Mouse (Mus musculus) MEL (cell line): ENCODE data around the gene Tnnc2. TPM values are rescaled to one million over a fixed set of nuclear protein-coding genes. Genes with fewer than 3 reads are reported as not detected.

ENCODE experiments used
- DNase-seq: peaks from one replicate; pipeline ENCODE4 v3.0.0; 2011; ENCODE audit warnings: low read depth, low spot score
- H3K27ac ChIP-seq: 2 replicates; pipeline ENCODE4 v1.5.1; 2012; ENCODE audit warnings: low read depth, mild to moderate bottlenecking, control low read depth, low read length, moderate library complexity; ENCODE audit not compliant: control insufficient read depth
- H3K27me3 ChIP-seq, 2 experiments: fragments of 150-350 bp in 1 of 2; sonication (generic) in 1 of 2; 2 replicates each; pipeline ENCODE4 v1.6.1; 2012; ENCODE audit warnings: low read length in 2 of 2, mild to moderate bottlenecking in 2 of 2, improper control_type of control experiment in 1 of 2, moderate library complexity in 1 of 2; ENCODE audit not compliant: insufficient read depth in 2 of 2, control insufficient read depth in 1 of 2
- H3K36me3 ChIP-seq, 2 experiments: 2 replicates each; pipeline ENCODE4 v1.6.1; 2012 to 2014; ENCODE audit warnings: low read length in 2 of 2, improper control_type of control experiment in 1 of 2, inconsistent platforms in 1 of 2, mild to moderate bottlenecking in 1 of 2; ENCODE audit not compliant: insufficient read depth in 2 of 2, control insufficient read depth in 1 of 2
- H3K4me1 ChIP-seq, 2 experiments: fragments of 150-350 bp in 1 of 2; sonication (generic) in 1 of 2; 2 replicates each; pipeline ENCODE4 v1.6.1; 2012; ENCODE audit warnings: low read length in 2 of 2, improper control_type of control experiment in 1 of 2, mild to moderate bottlenecking in 1 of 2; ENCODE audit not compliant: insufficient read depth in 2 of 2, control insufficient read depth in 1 of 2
- H3K4me3 ChIP-seq, 2 experiments: fragments of 150-350 bp in 1 of 2; sonication (generic) in 1 of 2; 2 replicates each; pipeline ENCODE4 v1.5.1; 2012; ENCODE audit warnings: low read depth in 2 of 2, low read length in 2 of 2, mild to moderate bottlenecking in 2 of 2, moderate library complexity in 2 of 2, control low read depth in 1 of 2, improper control_type of control experiment in 1 of 2; ENCODE audit not compliant: control insufficient read depth in 1 of 2, insufficient read depth in 1 of 2
- H3K79me2 ChIP-seq: 2 replicates; pipeline ENCODE4 v1.6.1; 2012; ENCODE audit warnings: mild to moderate bottlenecking, low read length, moderate library complexity; ENCODE audit not compliant: control insufficient read depth, poor library complexity, insufficient read depth
- H3K9ac ChIP-seq: 2 replicates; pipeline ENCODE4 v1.6.1; 2012; ENCODE audit warnings: low read depth, mild to moderate bottlenecking, control low read depth, low read length, moderate library complexity; ENCODE audit not compliant: control insufficient read depth, poor library complexity, severe bottlenecking
- H3K9me3 ChIP-seq: fragments of 150-350 bp; sonication (generic); replicated peaks from 2 replicates; pipeline ENCODE4 v1.6.1; 2012; ENCODE audit warnings: mild to moderate bottlenecking, low read length, improper control_type of control experiment, moderate library complexity; ENCODE audit not compliant: insufficient read depth
- ETS1 ChIP-seq: IDR thresholded peaks from 2 replicates; pipeline ENCODE4 v1.6.1; 2012; ENCODE audit warnings: low read depth, mild to moderate bottlenecking, inconsistent platforms, low read length, improper control_type of control experiment, moderate library complexity
- HCFC1 ChIP-seq: IDR thresholded peaks from 2 replicates; pipeline ENCODE4 v1.6.1; 2012; ENCODE audit warnings: low read depth, mild to moderate bottlenecking, inconsistent platforms, low read length, improper control_type of control experiment, moderate library complexity
- KAT2A ChIP-seq: conservative IDR thresholded peaks from 2 replicates; pipeline ENCODE4 v1.6.1; 2012; ENCODE audit warnings: low read depth, low read length, improper control_type of control experiment, inconsistent platforms
- MAZ ChIP-seq: IDR thresholded peaks from 2 replicates; pipeline ENCODE4 v1.6.1; 2012; ENCODE audit warnings: low read depth, mild to moderate bottlenecking, inconsistent platforms, low read length, improper control_type of control experiment
- MEF2A ChIP-seq: IDR thresholded peaks from 2 replicates; pipeline ENCODE4 v1.6.1; 2014; ENCODE audit warnings: low read depth, mild to moderate bottlenecking, inconsistent platforms, low read length, improper control_type of control experiment; ENCODE audit not compliant: poor library complexity, insufficient replicate concordance, severe bottlenecking; ENCODE audit errors: extremely low read depth
- MXI1 ChIP-seq: IDR thresholded peaks from 2 replicates; pipeline ENCODE4 v1.6.1; 2011; ENCODE audit warnings: mild to moderate bottlenecking, low read depth, low read length, improper control_type of control experiment
- MYB ChIP-seq: IDR thresholded peaks from 2 replicates; pipeline ENCODE4 v1.6.1; 2011; ENCODE audit warnings: mild to moderate bottlenecking, low read depth, low read length, improper control_type of control experiment
- NRF1 ChIP-seq: IDR thresholded peaks from 2 replicates; pipeline ENCODE4 v1.6.1; 2014; ENCODE audit warnings: low read depth, mild to moderate bottlenecking, inconsistent platforms, low read length, improper control_type of control experiment, moderate library complexity; ENCODE audit not compliant: poor library complexity, insufficient read depth, severe bottlenecking
- POLR2A ChIP-seq, 2 experiments: IDR thresholded peaks; 2 replicates each; pipeline ENCODE4 v1.6.1; 2011 to 2012; ENCODE audit warnings: low read length in 2 of 2, mild to moderate bottlenecking in 2 of 2, control low read depth in 1 of 2, improper control_type of control experiment in 1 of 2, low read depth in 1 of 2, moderate library complexity in 1 of 2; ENCODE audit not compliant: control insufficient read depth in 1 of 2, insufficient read depth in 1 of 2, poor library complexity in 1 of 2
- POLR2AphosphoS2 ChIP-seq: IDR thresholded peaks from 2 replicates; pipeline ENCODE4 v1.6.1; 2011; ENCODE audit warnings: low read length, improper control_type of control experiment
- POLR2AphosphoS5 ChIP-seq: IDR thresholded peaks from 2 replicates; pipeline ENCODE4 v1.6.1; 2012; ENCODE audit warnings: low read depth, borderline replicate concordance, mild to moderate bottlenecking, inconsistent platforms, low read length, moderate library complexity, mixed read lengths
- RAD21 ChIP-seq: IDR thresholded peaks from 2 replicates; pipeline ENCODE4 v1.6.1; 2011; ENCODE audit warnings: mild to moderate bottlenecking, low read depth, low read length, improper control_type of control experiment
- TAL1 ChIP-seq: IDR thresholded peaks from 2 replicates; pipeline ENCODE4 v1.6.1; 2012; ENCODE audit warnings: mild to moderate bottlenecking, inconsistent platforms, low read length, moderate library complexity, mixed read lengths
- TCF12 ChIP-seq: IDR thresholded peaks from 2 replicates; pipeline ENCODE4 v1.6.1; 2014; ENCODE audit warnings: low read depth, mild to moderate bottlenecking, inconsistent platforms, low read length, improper control_type of control experiment, moderate library complexity
- UBTF ChIP-seq: IDR thresholded peaks from 2 replicates; pipeline ENCODE4 v1.6.1; 2012; ENCODE audit warnings: low read depth, mild to moderate bottlenecking, inconsistent platforms, low read length, improper control_type of control experiment, moderate library complexity, borderline replicate concordance; ENCODE audit not compliant: insufficient read depth
- ZC3H11A ChIP-seq: IDR thresholded peaks from 2 replicates; pipeline ENCODE4 v1.6.1; 2012; ENCODE audit warnings: low read depth, mild to moderate bottlenecking, inconsistent platforms, low read length, improper control_type of control experiment
- ZNF384 ChIP-seq: IDR thresholded peaks from 2 replicates; pipeline ENCODE4 v1.6.1; 2012; ENCODE audit warnings: low read depth, mild to moderate bottlenecking, inconsistent platforms, low read length, improper control_type of control experiment
- polyA plus RNA-seq, 2 experiments: library from polyadenylated mRNA; stranded (reverse) in 1 of 2; unstranded in 1 of 2; fragments of >175 nt in 1 of 2; fragments of >200 nt in 1 of 2; gene quantifications; 2 replicates each; pipeline versions ENCODE4 v1.2.1 to v1.2.4; 2012; ENCODE audit warnings: low replicate concordance in 2 of 2, low read depth in 1 of 2; ENCODE audit not compliant: insufficient read length in 2 of 2, insufficient read depth in 1 of 2, missing spikeins in 1 of 2
- total RNA-seq: library from RNA; depleted of rRNA; stranded (reverse); fragments of 300-350 nt; gene quantifications from 2 replicates; pipeline ENCODE4 v1.2.3, GENCODE M21; 2012

The Tnnc2 gene
- total and polyA plus RNA-seq, 3 experiments, result not detected

DNA sequence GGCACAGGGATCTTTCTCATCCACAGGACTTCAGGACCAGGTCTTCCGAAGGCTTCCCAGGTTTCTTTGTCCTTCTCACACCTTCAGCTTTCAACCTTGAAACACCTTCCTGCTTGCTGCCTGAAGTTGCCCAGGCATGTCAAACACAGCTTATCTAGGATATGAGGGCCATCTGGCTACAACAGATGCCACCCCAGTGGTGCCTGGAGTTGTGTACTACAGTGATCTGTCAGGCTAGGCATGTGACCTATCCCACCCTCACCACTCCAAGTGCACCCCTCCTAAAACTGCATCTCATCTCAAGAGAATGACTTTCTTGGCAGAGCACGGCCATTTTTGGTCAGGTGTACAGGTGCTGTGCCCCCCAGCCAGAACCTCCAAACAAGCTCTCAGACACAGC, 18.3 kb downstream of the Tnnc2 start:
- H3K27me3 ChIP-seq, result no peaks in the 10 kb centered on the region
- no peak overlapping the region for H3K9ac ChIP-seq
- TF ChIP-seq TAL1, result 0 out of 2 replicates have a peak, but pooled peaks have one; percentile 14
- TF ChIP-seq POLR2AphosphoS5, result no peak
- H3K79me2 ChIP-seq, result no peaks in the 10 kb centered on the region
- H3K9me3 ChIP-seq, result no peaks in the 10 kb centered on the region
- H3K27ac ChIP-seq, result no peak overlapping the region
- no peaks in the 10 kb centered on the region for H3K4me1 ChIP-seq
- peaks cover 4 to 8% of the 10 kb centered on the region in 2 experiments; a peak in 3 of 4 replicates for H3K36me3 ChIP-seq
- no peak overlapping the region for H3K4me3 ChIP-seq
- DNase-seq, result no peak

DNA sequence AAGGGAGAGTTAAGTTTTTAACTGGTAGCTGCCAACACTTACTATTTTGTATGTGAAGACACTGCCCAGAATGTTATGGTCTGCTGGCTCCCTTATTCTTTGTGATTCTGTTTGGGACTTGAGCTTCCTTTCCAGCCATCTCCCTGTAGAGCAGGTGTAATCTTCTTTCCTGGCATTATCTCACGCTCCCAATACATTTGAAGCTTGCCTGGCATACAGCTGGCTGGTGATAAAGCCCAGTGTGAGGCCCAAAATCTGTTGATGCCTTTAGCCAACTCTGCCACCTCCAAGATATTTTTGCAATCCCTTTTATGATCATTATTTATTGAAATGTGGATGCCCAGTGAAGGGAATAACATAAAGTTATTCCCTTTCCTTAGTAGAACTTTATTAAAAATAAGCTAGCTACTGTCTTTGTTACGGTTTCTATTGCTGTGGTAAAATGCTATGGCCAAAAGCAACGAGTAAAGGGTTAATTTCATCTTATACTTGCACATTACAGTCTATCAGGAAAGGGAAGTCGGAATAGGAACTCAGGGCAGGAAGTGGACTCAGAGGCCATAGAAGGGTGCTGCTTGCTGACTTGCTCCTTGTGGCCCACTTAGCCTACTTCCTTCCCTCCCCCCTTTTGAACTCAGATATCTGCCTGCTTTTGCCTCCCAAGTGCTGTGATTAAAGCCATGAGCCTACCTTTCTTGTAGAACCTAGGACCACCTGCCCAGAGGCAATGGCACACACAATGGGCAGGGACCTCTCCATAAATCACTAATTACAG, 19.5 kb downstream of the Tnnc2 start:
- Histone ChIP-seq H3K9ac (no peak overlapping the region), H3K79me2 (no peaks in the 10 kb centered on the region), H3K9me3 (no peaks in the 10 kb centered on the region), H3K4me3 (no peak overlapping the region), H3K4me1 (no peaks in the 10 kb centered on the region), H3K36me3 (peaks cover 8 to 10% of the 10 kb centered on the region in 2 experiments), H3K27ac (no peak overlapping the region), H3K27me3 (no peaks in the 10 kb centered on the region)
- DNase-seq, result peak; percentile 44
- TF ChIP-seq POLR2AphosphoS5 (no peak), NRF1 (no peak), ETS1 (no peak), MEF2A (no peak), HCFC1 (no peak), POLR2A (IDR thresholded peaks at IDR 0.05; ENCODE audit: control insufficient read depth in 1 of 2, insufficient read depth in 1 of 2, low read depth in 1 of 2, low read length in 2 of 2, poor library complexity in 1 of 2) (no peak), MAZ (no peak), UBTF (no peak), ZC3H11A (no peak), MXI1 (no peak), POLR2AphosphoS2 (no peak), TCF12 (no peak), RAD21 (no peak), KAT2A (no peak), MYB (no peak), ZNF384 (no peak)
